Mouse (Mus musculus) midbrain, embryonic 12.5 days (tissue): Measurements from ENCODE around the gene Slc6a9. TPM values are rescaled to one million over a fixed set of nuclear protein-coding genes. Genes with fewer than 3 reads are reported as not detected.
A peak's percentile ranks its signal among the peaks of the same experiment; 100 is the strongest.

Experiments used
- ATAC-seq: fragments of 200-750 bp; cut with Nextera tagmentation; 2 replicates; pipeline ENCODE4 v1.8.0; 2017; ENCODE audit warnings: low read depth, moderate TSS enrichment, moderate library complexity; ENCODE audit not compliant: low FRiP score
- H3K27ac ChIP-seq: fragments of 300-500 bp; sonication (generic); replicated peaks from 2 replicates; pipeline ENCODE4 v1.5.1; 2016; ENCODE audit warnings: mild to moderate bottlenecking
- H3K27me3 ChIP-seq: fragments of 300-500 bp; sonication (generic); 2 replicates; pipeline ENCODE4 v1.6.1; 2016; ENCODE audit warnings: mild to moderate bottlenecking
- H3K36me3 ChIP-seq: fragments of 300-500 bp; sonication (generic); 2 replicates; pipeline ENCODE4 v1.6.1; 2016
- H3K4me1 ChIP-seq: fragments of 300-500 bp; sonication (generic); 2 replicates; pipeline ENCODE4 v1.6.1; 2016
- H3K4me2 ChIP-seq: fragments of 300-500 bp; sonication (generic); replicated peaks from 2 replicates; pipeline ENCODE4 v1.6.1; 2016; ENCODE audit warnings: mild to moderate bottlenecking, moderate library complexity
- H3K4me3 ChIP-seq: fragments of 300-500 bp; sonication (generic); 2 replicates; pipeline ENCODE4 v1.5.1; 2016; ENCODE audit warnings: mild to moderate bottlenecking
- H3K9ac ChIP-seq: fragments of 300-500 bp; sonication (generic); replicated peaks from 2 replicates; pipeline ENCODE4 v1.6.1; 2016; ENCODE audit warnings: mild to moderate bottlenecking, moderate library complexity
- H3K9me3 ChIP-seq: fragments of 300-500 bp; sonication (generic); 2 replicates; pipeline ENCODE4 v1.6.1; 2016; ENCODE audit warnings: mild to moderate bottlenecking
- WGBS: fragments of 180-500 bp; shearing (Covaris S2); methylation state at CpG from one replicate; pipeline ENCODE4 v1.1.7; 2016; 5-methylcytosine and 5-hydroxymethylcytosine counted together
- polyA plus RNA-seq: library from polyadenylated mRNA; unstranded; fragments of >200 nt; fragmentation: Nextera tagmentation; extraction: Ambion mirVana; gene quantifications from 2 replicates; pipeline ENCODE4 v1.2.1, GENCODE M21; 2016

The Slc6a9 gene
- polyA plus RNA-seq, 1 experiment from 2014 or later = 10.4 TPM

GRCm38 (mm10) chr4:117894601-117895000, 60.3 kb downstream of the Slc6a9 start:
- 89% methylated on average over 8 of the region's 8 CpGs for WGBS
- peaks cover 62% of the 10 kb centered on the region for H3K36me3 ChIP-seq
- no peak for ATAC-seq
- no peak overlapping the region for H3K9ac ChIP-seq
- H3K27ac ChIP-seq = no peak overlapping the region
- H3K4me2 ChIP-seq = no peak overlapping the region
- no peaks in the 10 kb centered on the region for H3K27me3 ChIP-seq
- peaks cover 11% of the 10 kb centered on the region for H3K4me1 ChIP-seq
- no peak overlapping the region for H3K4me3 ChIP-seq
- no peaks in the 10 kb centered on the region for H3K9me3 ChIP-seq

- Histone ChIP-seq H3K27me3 (no peaks in the 10 kb centered on the region), H3K4me2 (no peak overlapping the region), H3K36me3 (peaks cover 64% of the 10 kb centered on the region), H3K9ac (no peak overlapping the region), H3K4me3 (no peak overlapping the region), H3K9me3 (no peaks in the 10 kb centered on the region), H3K27ac (no peak overlapping the region), H3K4me1 (peaks cover 11% of the 10 kb centered on the region)
- WGBS = 83% methylated on average over 7 of the region's 7 CpGs
- no peak for ATAC-seq
These were observed 61.0 kb downstream of the Slc6a9 start for GRCm38 (mm10) chr4:117895339-117895738.

- no peak overlapping the region for H3K4me2 ChIP-seq
- 0 out of 2 replicates have a peak overlapping the region, but pooled peaks have one; percentile 6 for H3K9ac ChIP-seq
- no peak overlapping the region for H3K27ac ChIP-seq
- 94% methylated on average over 6 of the region's 6 CpGs for WGBS
- H3K27me3 ChIP-seq = no peaks in the 10 kb centered on the region
- H3K36me3 ChIP-seq = peaks cover 71% of the 10 kb centered on the region
- no peak overlapping the region for H3K4me3 ChIP-seq
- no peak for ATAC-seq
- peaks cover 8% of the 10 kb centered on the region for H3K4me1 ChIP-seq
- no peaks in the 10 kb centered on the region for H3K9me3 ChIP-seq
These were observed 61.7 kb downstream of the Slc6a9 start for GRCm38 (mm10) chr4:117896031-117896430.

- Histone ChIP-seq H3K4me2 (no peak overlapping the region), H3K27me3 (no peaks in the 10 kb centered on the region), H3K4me3 (no peak overlapping the region), H3K36me3 (peaks cover 91% of the 10 kb centered on the region), H3K9me3 (no peaks in the 10 kb centered on the region), H3K27ac (no peak overlapping the region), H3K4me1 (no peaks in the 10 kb centered on the region), H3K9ac (no peak overlapping the region)
- ATAC-seq = no peak
- WGBS = 88% methylated on average over 3 of the region's 3 CpGs
These were observed 63.8 kb downstream of the Slc6a9 start for GRCm38 (mm10) chr4:117898111-117898510.

- no peak overlapping the region for H3K4me2 ChIP-seq
- peaks cover 14% of the 10 kb centered on the region for H3K4me1 ChIP-seq
- H3K27ac ChIP-seq = no peak overlapping the region
- no peak overlapping the region for H3K9ac ChIP-seq
- peaks cover 78% of the 10 kb centered on the region for H3K36me3 ChIP-seq
- H3K4me3 ChIP-seq = no peak overlapping the region
- ATAC-seq = no peak
- WGBS = 85% methylated on average over 10 of the region's 10 CpGs
- H3K27me3 ChIP-seq = no peaks in the 10 kb centered on the region
- H3K9me3 ChIP-seq = no peaks in the 10 kb centered on the region
These were observed 69.8 kb downstream of the Slc6a9 start for GRCm38 (mm10) chr4:117904094-117904493.

GRCm38 (mm10) chr4:117904761-117905160, 70.5 kb downstream of the Slc6a9 start:
- no peak overlapping the region for H3K4me2 ChIP-seq
- H3K4me3 ChIP-seq = no peak overlapping the region
- peaks cover 74% of the 10 kb centered on the region for H3K36me3 ChIP-seq
- ATAC-seq = no peak
- no peak overlapping the region for H3K27ac ChIP-seq
- no peak overlapping the region for H3K9ac ChIP-seq
- H3K9me3 ChIP-seq = no peaks in the 10 kb centered on the region
- H3K27me3 ChIP-seq = no peaks in the 10 kb centered on the region
- 94% methylated on average over 8 of the region's 8 CpGs for WGBS
- H3K4me1 ChIP-seq = peaks cover 21% of the 10 kb centered on the region

- no peak for ATAC-seq
- H3K27me3 ChIP-seq = no peaks in the 10 kb centered on the region
- no peak overlapping the region for H3K4me3 ChIP-seq
- H3K9me3 ChIP-seq = no peaks in the 10 kb centered on the region
- peaks cover 72% of the 10 kb centered on the region for H3K36me3 ChIP-seq
- H3K9ac ChIP-seq = no peak overlapping the region
- no peak overlapping the region for H3K4me2 ChIP-seq
- H3K27ac ChIP-seq = no peak overlapping the region
- 89% methylated on average over 3 of the region's 3 CpGs for WGBS
- H3K4me1 ChIP-seq = peaks cover 26% of the 10 kb centered on the region
These were observed 71.9 kb downstream of the Slc6a9 start for GRCm38 (mm10) chr4:117906196-117906595.

GRCm38 (mm10) chr4:117908834-117909453, 74.6 kb downstream of the Slc6a9 start:
- Histone ChIP-seq H3K4me2 (peak overlapping the region; percentile 36), H3K9me3 (no peaks in the 10 kb centered on the region), H3K27ac (peak overlapping the region; percentile 73), H3K36me3 (peaks cover 55% of the 10 kb centered on the region), H3K4me1 (peaks cover 45% of the 10 kb centered on the region), H3K9ac (no peak overlapping the region), H3K4me3 (0 out of 2 replicates have a peak overlapping the region, but pooled peaks have one; percentile 11), H3K27me3 (no peaks in the 10 kb centered on the region)
- WGBS = 64% methylated on average over 8 of the region's 8 CpGs
- peak; percentile 69 for ATAC-seq

- Histone ChIP-seq H3K9ac (no peak overlapping the region), H3K27me3 (no peaks in the 10 kb centered on the region), H3K4me1 (peaks cover 55% of the 10 kb centered on the region), H3K36me3 (peaks cover 28% of the 10 kb centered on the region), H3K4me2 (no peak overlapping the region), H3K4me3 (no peak overlapping the region), H3K9me3 (no peaks in the 10 kb centered on the region), H3K27ac (no peak overlapping the region)
- no peak for ATAC-seq
- 95% methylated on average over 13 of the region's 13 CpGs for WGBS
These were observed 77.8 kb downstream of the Slc6a9 start for GRCm38 (mm10) chr4:117912131-117912561.

GRCm38 (mm10) chr4:117912685-117913273, 78.5 kb downstream of the Slc6a9 start:
- peaks cover 28% of the 10 kb centered on the region for H3K36me3 ChIP-seq
- peak overlapping the region; percentile 100 for H3K4me2 ChIP-seq
- H3K4me3 ChIP-seq = peak overlapping the region; percentile 59; the same call in 1 of the 2 replicates
- 77% methylated on average over 7 of the region's 7 CpGs for WGBS
- no peaks in the 10 kb centered on the region for H3K27me3 ChIP-seq
- H3K27ac ChIP-seq = no peak overlapping the region
- peaks cover 54% of the 10 kb centered on the region for H3K4me1 ChIP-seq
- peak overlapping the region; percentile 89 for H3K9ac ChIP-seq
- no peak for ATAC-seq
- H3K9me3 ChIP-seq = no peaks in the 10 kb centered on the region

GRCm38 (mm10) chr4:117913421-117913820, 79.1 kb downstream of the Slc6a9 start:
- Histone ChIP-seq H3K27me3 (no peaks in the 10 kb centered on the region), H3K9me3 (no peaks in the 10 kb centered on the region), H3K27ac (no peak overlapping the region), H3K4me1 (peaks cover 48% of the 10 kb centered on the region), H3K9ac (peak overlapping the region; percentile 89), H3K4me2 (peak overlapping the region; percentile 100), H3K4me3 (peak overlapping the region; percentile 59), H3K36me3 (peaks cover 28% of the 10 kb centered on the region)
- ATAC-seq = no peak
- WGBS = 58% methylated on average over 3 of the region's 3 CpGs

- WGBS = 20% methylated on average over 8 of the region's 8 CpGs
- Histone ChIP-seq H3K4me3 (peak overlapping the region; percentile 59), H3K36me3 (peaks cover 26% of the 10 kb centered on the region), H3K9ac (peak overlapping the region; percentile 89), H3K4me2 (peak overlapping the region; percentile 100), H3K27me3 (no peaks in the 10 kb centered on the region), H3K4me1 (peaks cover 41% of the 10 kb centered on the region), H3K9me3 (no peaks in the 10 kb centered on the region), H3K27ac (no peak overlapping the region)
- peak; percentile 3; the same call in 1 of the 2 replicates for ATAC-seq
These were observed 79.7 kb downstream of the Slc6a9 start for GRCm38 (mm10) chr4:117914031-117914430.
